Mouse (Mus musculus) natural killer cell, adult 2 months (primary cell): Measurements from ENCODE around the gene Med7.
A peak's percentile ranks its signal among the peaks of the same experiment; 100 is the strongest.

ENCODE experiments used
- DNase-seq, 2 experiments: peaks; one replicate each; pipeline ENCODE4 v3.0.0; 2022; ENCODE audit warnings: low spot score in 2 of 2

Gene Med7

GRCm38 (mm10) chr11:46436760-46437458, at the start of gene Med7:
TSS of gene Med7 (plus strand) at chr11:46436925.
- peak; percentile 91 to 93 for DNase-seq

GRCm38 (mm10) chr11:46387061-46387460, 49.7 kb upstream of the Med7 start:
- DNase-seq, result no peak

- DNase-seq, result no peak
Measured at GRCm38 (mm10) chr11:46388438-46388837, 48.3 kb upstream of the Med7 start.

GRCm38 (mm10) chr11:46389336-46390117, 47.2 kb upstream of the Med7 start, which contains the start of gene Itk:
TSS of gene Itk (minus strand) at chr11:46389515.
- DNase-seq, result peak; percentile 79 to 88

- no peak for DNase-seq
Measured at GRCm38 (mm10) chr11:46390621-46391020, 46.1 kb upstream of the Med7 start.

GRCm38 (mm10) chr11:46392890-46393289, 43.8 kb upstream of the Med7 start:
- no peak for DNase-seq

GRCm38 (mm10) chr11:46393413-46393812, 43.3 kb upstream of the Med7 start:
- DNase-seq, result no peak

- DNase-seq, result no peak
Measured at GRCm38 (mm10) chr11:46395088-46395487, 41.6 kb upstream of the Med7 start.

GRCm38 (mm10) chr11:46395698-46396097, 41.0 kb upstream of the Med7 start:
- DNase-seq, result no peak

GRCm38 (mm10) chr11:46396167-46396859, 40.4 kb upstream of the Med7 start, which contains the start of gene Fam71b:
TSS of gene Fam71b (plus strand) at chr11:46396559.
- DNase-seq, result peak; percentile 35 to 43

- no peak for DNase-seq
Measured at GRCm38 (mm10) chr11:46396860-46397179, 39.9 kb upstream of the Med7 start.

- no peak for DNase-seq
Measured at GRCm38 (mm10) chr11:46397900-46398299, 38.8 kb upstream of the Med7 start.

- no peak for DNase-seq
Measured at GRCm38 (mm10) chr11:46398473-46398872, 38.3 kb upstream of the Med7 start.

GRCm38 (mm10) chr11:46398933-46399383, 37.8 kb upstream of the Med7 start:
- DNase-seq, result peak; percentile 67 to 82

GRCm38 (mm10) chr11:46401555-46401954, 35.2 kb upstream of the Med7 start:
- DNase-seq, result no peak

GRCm38 (mm10) chr11:46404986-46405385, 31.7 kb upstream of the Med7 start:
- DNase-seq, result no peak

- DNase-seq, result no peak
Measured at GRCm38 (mm10) chr11:46406721-46407120, 30.0 kb upstream of the Med7 start.

- DNase-seq, result no peak
Measured at GRCm38 (mm10) chr11:46410018-46410563, 26.6 kb upstream of the Med7 start.

GRCm38 (mm10) chr11:46418438-46418837, 18.3 kb upstream of the Med7 start:
- no peak for DNase-seq

GRCm38 (mm10) chr11:46418860-46419259, 17.9 kb upstream of the Med7 start:
- DNase-seq, result no peak

GRCm38 (mm10) chr11:46421086-46421888, 15.4 kb upstream of the Med7 start:
- DNase-seq, result no peak
